Mouse (Mus musculus) hindbrain, postnatal 0 days (tissue): ENCODE measurements at regions not wholly inside any gene's neighbourhood (a gene's known extent, or its start where the extent isn't known, plus 50 kb on each side); places are given as distances from the start of the nearest gene placed in this dataset.

ENCODE experiments used
- ATAC-seq: fragments of 200-750 bp; cut with Nextera tagmentation; 2 replicates; pipeline ENCODE4 v1.8.0; 2017; ENCODE audit warnings: mild to moderate bottlenecking, moderate TSS enrichment, moderate library complexity
- DNase-seq: peaks from one replicate; pipeline ENCODE4 v3.0.0-alpha.2; 2015; ENCODE audit warnings: low spot score
- H3K27ac ChIP-seq: fragments of 300-500 bp; sonication (generic); 2 replicates; pipeline ENCODE4 v1.5.1; 2014; ENCODE audit warnings: mild to moderate bottlenecking
- H3K27me3 ChIP-seq: fragments of 300-500 bp; sonication (generic); 2 replicates; pipeline ENCODE4 v1.6.1; 2014; ENCODE audit warnings: low read length, mixed read lengths; ENCODE audit not compliant: insufficient read depth
- H3K36me3 ChIP-seq: fragments of 300-500 bp; sonication (generic); 2 replicates; pipeline ENCODE4 v1.6.1; 2014; ENCODE audit warnings: low read length, mixed read lengths; ENCODE audit not compliant: insufficient read depth
- H3K4me1 ChIP-seq: fragments of 300-500 bp; sonication (generic); 2 replicates; pipeline ENCODE4 v1.6.1; 2014; ENCODE audit warnings: antibody characterized with exemption, low read length, mixed read lengths; ENCODE audit not compliant: insufficient read depth
- H3K4me2 ChIP-seq: fragments of 300-500 bp; sonication (generic); 2 replicates; pipeline ENCODE4 v1.6.1; 2014; ENCODE audit warnings: low read depth, mild to moderate bottlenecking, low read length, moderate library complexity, mixed read lengths
- H3K4me3 ChIP-seq: fragments of 300-500 bp; sonication (generic); 2 replicates; pipeline ENCODE4 v1.5.1; 2014; ENCODE audit warnings: low read length
- H3K9ac ChIP-seq: fragments of 300-500 bp; sonication (generic); replicated peaks from 2 replicates; pipeline ENCODE4 v1.6.1; 2014; ENCODE audit warnings: mild to moderate bottlenecking, low read length, moderate library complexity, mixed read lengths
- H3K9me3 ChIP-seq: fragments of 300-500 bp; sonication (generic); 2 replicates; pipeline ENCODE4 v1.6.1; 2016; ENCODE audit warnings: low read length, mixed read lengths
- CTCF ChIP-seq: IDR thresholded peaks from 2 replicates; pipeline ENCODE4 v1.5.1; 2016; ENCODE audit warnings: antibody characterized with exemption, control low read depth, low read depth
- WGBS: fragments of 180-500 bp; shearing (Covaris S2); extraction: QIAGEN DNeasy Blood & Tissue Kit; methylation state at CpG from one replicate; pipeline ENCODE4 v1.1.7; 2014; 5-methylcytosine and 5-hydroxymethylcytosine counted together

GRCm38 (mm10) chr15:13859193-13859592 lies 685.7 kb upstream of the Cdh6 start:
- 94% methylated on average over 1 of the region's 1 CpGs for WGBS
- H3K4me2 ChIP-seq, result no peak overlapping the region
- peak; percentile 54 for DNase-seq
- no peak overlapping the region for H3K9ac ChIP-seq
- H3K27me3 ChIP-seq, result no peaks in the 10 kb centered on the region
- H3K27ac ChIP-seq, result no peak overlapping the region
- ATAC-seq, result no peak
- H3K9me3 ChIP-seq, result no peaks in the 10 kb centered on the region
- no peaks in the 10 kb centered on the region for H3K4me1 ChIP-seq
- no peak overlapping the region for H3K4me3 ChIP-seq
- no peaks in the 10 kb centered on the region for H3K36me3 ChIP-seq
- TF ChIP-seq CTCF, result peak; percentile 73

- DNase-seq (no peak), ATAC-seq (no peak)
- Histone ChIP-seq H3K27me3 (no peaks in the 10 kb centered on the region), H3K9ac (no peak overlapping the region), H3K9me3 (no peaks in the 10 kb centered on the region), H3K4me1 (no peaks in the 10 kb centered on the region), H3K4me2 (no peak overlapping the region), H3K27ac (no peak overlapping the region), H3K36me3 (no peaks in the 10 kb centered on the region), H3K4me3 (no peak overlapping the region)
- WGBS, result 70% methylated on average over 8 of the region's 8 CpGs
- TF ChIP-seq CTCF, result no peak
These were observed 680.8 kb upstream of the Cdh6 start for GRCm38 (mm10) chr15:13854095-13854836.
